Mouse (Mus musculus): Measurements from ENCODE around the gene Acadl. TPM values are rescaled to one million over a fixed set of nuclear protein-coding genes. Genes with fewer than 3 reads are reported as not detected.

Acadl gene
- polyA plus RNA-seq, 1 experiment = 141 TPM

- H3K36me3 ChIP-seq (ENCODE audit: control insufficient read depth, insufficient read depth) = no peaks in the 10 kb centered on the region
- H3K4me3 ChIP-seq = peak overlapping the region; percentile 87
- peak overlapping the region; percentile 56 for H3ac ChIP-seq (ENCODE audit: control insufficient read depth, insufficient read length)
- peaks cover 45% of the 10 kb centered on the region for H3K79me2 ChIP-seq (ENCODE audit: control insufficient read depth, insufficient read depth)
- TF ChIP-seq MYOG (IDR thresholded peaks at IDR 0.05; ENCODE audit: control insufficient read depth in 1 of 3, insufficient read depth in 1 of 3, insufficient read length in 2 of 3, low read depth in 2 of 3) (peak in 1 of 3 experiments; percentile 67), SRF (IDR thresholded peaks at IDR 0.05; ENCODE audit: control insufficient read depth, insufficient read length, low read depth) (no peak), TCF3 (IDR thresholded peaks at IDR 0.05; ENCODE audit: insufficient read length, low read depth) (no peak), MYOD1 (IDR thresholded peaks at IDR 0.05; ENCODE audit: control insufficient read depth in 1 of 3, insufficient read length in 2 of 3, low read depth in 2 of 3) (peak; percentile 31 to 72 (median 38)), TCF12 (IDR thresholded peaks at IDR 0.05; ENCODE audit: insufficient read depth, poor library complexity, severe bottlenecking) (peak; percentile 80), USF1 (IDR thresholded peaks at IDR 0.05; ENCODE audit: low read depth) (peak; percentile 96), REST (IDR thresholded peaks at IDR 0.05; ENCODE audit: insufficient read depth, insufficient read length) (no peak), MAX (IDR thresholded peaks at IDR 0.05; ENCODE audit: low read depth) (no peak), POLR2AphosphoS2 (IDR thresholded peaks at IDR 0.05; ENCODE audit: insufficient read length, low read depth) (peak; percentile 44), POLR2A (IDR thresholded peaks at IDR 0.05; ENCODE audit: insufficient read length, low read depth) (no peak), E2F4 (IDR thresholded peaks at IDR 0.05; ENCODE audit: insufficient read depth) (no peak), CEBPB (IDR thresholded peaks at IDR 0.05; ENCODE audit: insufficient read depth, poor library complexity, severe bottlenecking) (no peak)
- no peaks in the 10 kb centered on the region for H3K27me3 ChIP-seq (ENCODE audit: control insufficient read depth, insufficient read depth, insufficient read length)
- H3K4me2 ChIP-seq (ENCODE audit: low read depth) = peak overlapping the region; percentile 80
Observed at GRCm38 (mm10) chr1:66815941-66816777, 46.9 kb downstream of the Acadl start.

- no peaks in the 10 kb centered on the region for H3K27me3 ChIP-seq (ENCODE audit: control insufficient read depth, insufficient read depth, insufficient read length)
- H3K79me2 ChIP-seq (ENCODE audit: control insufficient read depth, insufficient read depth) = peaks cover 59% of the 10 kb centered on the region
- no peak overlapping the region for H3ac ChIP-seq (ENCODE audit: control insufficient read depth, insufficient read length)
- no peaks in the 10 kb centered on the region for H3K36me3 ChIP-seq (ENCODE audit: control insufficient read depth, insufficient read depth)
- peak overlapping the region; percentile 87 for H3K4me3 ChIP-seq
- TF ChIP-seq TCF12 (IDR thresholded peaks at IDR 0.05; ENCODE audit: insufficient read depth, poor library complexity, severe bottlenecking) (no peak), SRF (IDR thresholded peaks at IDR 0.05; ENCODE audit: control insufficient read depth, insufficient read length, low read depth) (no peak), CEBPB (IDR thresholded peaks at IDR 0.05; ENCODE audit: insufficient read depth, poor library complexity, severe bottlenecking) (no peak), POLR2AphosphoS2 (IDR thresholded peaks at IDR 0.05; ENCODE audit: insufficient read length, low read depth) (no peak), MYOD1 (IDR thresholded peaks at IDR 0.05; ENCODE audit: control insufficient read depth in 1 of 3, insufficient read length in 2 of 3, low read depth in 2 of 3) (no peak), MYOG (IDR thresholded peaks at IDR 0.05; ENCODE audit: control insufficient read depth in 1 of 3, insufficient read depth in 1 of 3, insufficient read length in 2 of 3, low read depth in 2 of 3) (no peak)
- peak overlapping the region; percentile 80 for H3K4me2 ChIP-seq (ENCODE audit: low read depth)
Observed at GRCm38 (mm10) chr1:66814756-66815155, 48.3 kb downstream of the Acadl start.

GRCm38 (mm10) chr1:66813191-66813590 is 49.9 kb downstream of the Acadl start:
- TF ChIP-seq MYOD1 (IDR thresholded peaks at IDR 0.05; ENCODE audit: control insufficient read depth in 1 of 3, insufficient read length in 2 of 3, low read depth in 2 of 3) = no peak
- TF ChIP-seq POLR2AphosphoS2 (IDR thresholded peaks at IDR 0.05; ENCODE audit: insufficient read length, low read depth) = no peak
- TF ChIP-seq E2F4 (IDR thresholded peaks at IDR 0.05; ENCODE audit: insufficient read depth) = no peak
- no peak for TF ChIP-seq REST (IDR thresholded peaks at IDR 0.05; ENCODE audit: insufficient read depth, insufficient read length)
- TF ChIP-seq CEBPB (IDR thresholded peaks at IDR 0.05; ENCODE audit: insufficient read depth, poor library complexity, severe bottlenecking) = no peak
- no peak for TF ChIP-seq SRF (IDR thresholded peaks at IDR 0.05; ENCODE audit: control insufficient read depth, insufficient read length, low read depth)
- no peak for TF ChIP-seq POLR2A (IDR thresholded peaks at IDR 0.05; ENCODE audit: insufficient read length, low read depth)
- TF ChIP-seq MYOG (IDR thresholded peaks at IDR 0.05; ENCODE audit: control insufficient read depth in 1 of 3, insufficient read depth in 1 of 3, insufficient read length in 2 of 3, low read depth in 2 of 3) = no peak
- no peak for TF ChIP-seq TCF12 (IDR thresholded peaks at IDR 0.05; ENCODE audit: insufficient read depth, poor library complexity, severe bottlenecking)
- TF ChIP-seq TCF3 (IDR thresholded peaks at IDR 0.05; ENCODE audit: insufficient read length, low read depth) = no peak
- TF ChIP-seq USF1 (IDR thresholded peaks at IDR 0.05; ENCODE audit: low read depth) = no peak
- no peak for TF ChIP-seq MAX (IDR thresholded peaks at IDR 0.05; ENCODE audit: low read depth)

GRCm38 (mm10) chr1:66806821-66807220 is 56.3 kb downstream of the Acadl start:
- Histone ChIP-seq H3ac (ENCODE audit: control insufficient read depth, insufficient read length) (no peak overlapping the region), H3K4me2 (ENCODE audit: low read depth) (no peak overlapping the region), H3K79me2 (ENCODE audit: control insufficient read depth, insufficient read depth) (peaks cover 86% of the 10 kb centered on the region), H3K36me3 (ENCODE audit: control insufficient read depth, insufficient read depth) (peaks cover 10% of the 10 kb centered on the region), H3K27me3 (ENCODE audit: control insufficient read depth, insufficient read depth, insufficient read length) (no peaks in the 10 kb centered on the region), H3K4me3 (no peak overlapping the region)
- TF ChIP-seq TCF12 (IDR thresholded peaks at IDR 0.05; ENCODE audit: insufficient read depth, poor library complexity, severe bottlenecking) (no peak), E2F4 (IDR thresholded peaks at IDR 0.05; ENCODE audit: insufficient read depth) (no peak), MAX (IDR thresholded peaks at IDR 0.05; ENCODE audit: low read depth) (no peak), POLR2A (IDR thresholded peaks at IDR 0.05; ENCODE audit: insufficient read length, low read depth) (no peak), CEBPB (IDR thresholded peaks at IDR 0.05; ENCODE audit: insufficient read depth, poor library complexity, severe bottlenecking) (no peak), TCF3 (IDR thresholded peaks at IDR 0.05; ENCODE audit: insufficient read length, low read depth) (no peak), POLR2AphosphoS2 (IDR thresholded peaks at IDR 0.05; ENCODE audit: insufficient read length, low read depth) (no peak), USF1 (IDR thresholded peaks at IDR 0.05; ENCODE audit: low read depth) (no peak), MYOD1 (IDR thresholded peaks at IDR 0.05; ENCODE audit: control insufficient read depth in 1 of 3, insufficient read length in 2 of 3, low read depth in 2 of 3) (no peak), REST (IDR thresholded peaks at IDR 0.05; ENCODE audit: insufficient read depth, insufficient read length) (no peak), SRF (IDR thresholded peaks at IDR 0.05; ENCODE audit: control insufficient read depth, insufficient read length, low read depth) (no peak), MYOG (IDR thresholded peaks at IDR 0.05; ENCODE audit: control insufficient read depth in 1 of 3, insufficient read depth in 1 of 3, insufficient read length in 2 of 3, low read depth in 2 of 3) (no peak)

More at GRCm38 (mm10) chr1:66813191-66813590, 49.9 kb downstream of the Acadl start:
- Histone ChIP-seq H3K4me2 (ENCODE audit: low read depth) (peak overlapping the region; percentile 80), H3K27me3 (ENCODE audit: control insufficient read depth, insufficient read depth, insufficient read length) (no peaks in the 10 kb centered on the region), H3K36me3 (ENCODE audit: control insufficient read depth, insufficient read depth) (peaks cover 5% of the 10 kb centered on the region), H3K79me2 (ENCODE audit: control insufficient read depth, insufficient read depth) (peaks cover 75% of the 10 kb centered on the region), H3K4me3 (no peak overlapping the region), H3ac (ENCODE audit: control insufficient read depth, insufficient read length) (no peak overlapping the region)

Measured in myocyte (in vitro differentiated cells).